Mouse (Mus musculus): Measurements from ENCODE around the gene Psma5. TPM values are rescaled to one million over a fixed set of nuclear protein-coding genes. Genes with fewer than 3 reads are reported as not detected.
A peak's percentile ranks its signal among the peaks of the same experiment; 100 is the strongest.

Gene Psma5
- polyA plus RNA-seq, 1 experiment: 140 TPM

GRCm38 (mm10) chr3:108289311-108290130, 32.8 kb downstream of the Psma5 start:
- peak overlapping the region; percentile 30 for H3K27ac ChIP-seq (replicated peaks; ENCODE audit: low read depth, low read length)
- peaks cover 33% of the 10 kb centered on the region for H3K4me1 ChIP-seq (ENCODE audit: control insufficient read depth, insufficient read depth, insufficient read length, low read length)
- H3K4me3 ChIP-seq (ENCODE audit: insufficient read depth, low read depth, low read length): no peak overlapping the region

GRCm38 (mm10) chr3:108291036-108291799, 34.5 kb downstream of the Psma5 start:
- H3K4me3 ChIP-seq (ENCODE audit: insufficient read depth, low read depth, low read length): no peak overlapping the region
- H3K27ac ChIP-seq (replicated peaks; ENCODE audit: low read depth, low read length): peak overlapping the region; percentile 48; the same call in 1 of the 2 replicates
- peaks cover 48% of the 10 kb centered on the region for H3K4me1 ChIP-seq (ENCODE audit: control insufficient read depth, insufficient read depth, insufficient read length, low read length)

GRCm38 (mm10) chr3:108294398-108294797, 37.7 kb downstream of the Psma5 start:
- H3K4me1 ChIP-seq (ENCODE audit: control insufficient read depth, insufficient read depth, insufficient read length, low read length): peaks cover 47% of the 10 kb centered on the region
- no peak overlapping the region for H3K4me3 ChIP-seq (ENCODE audit: insufficient read depth, low read depth, low read length)
- H3K27ac ChIP-seq (replicated peaks; ENCODE audit: low read depth, low read length): peak overlapping the region; percentile 19; the same call in 1 of the 2 replicates

- Histone ChIP-seq H3K4me3 (ENCODE audit: insufficient read depth, low read depth, low read length) (no peak overlapping the region), H3K4me1 (ENCODE audit: control insufficient read depth, insufficient read depth, insufficient read length, low read length) (peaks cover 43% of the 10 kb centered on the region), H3K27ac (replicated peaks; ENCODE audit: low read depth, low read length) (peak overlapping the region; percentile 80)
Observed at GRCm38 (mm10) chr3:108295379-108296219, 38.9 kb downstream of the Psma5 start.

- H3K4me3 ChIP-seq (ENCODE audit: insufficient read depth, low read depth, low read length): peak overlapping the region; percentile 5; the same call in 1 of the 2 replicates
- H3K4me1 ChIP-seq (ENCODE audit: control insufficient read depth, insufficient read depth, insufficient read length, low read length): peaks cover 37% of the 10 kb centered on the region
Observed at GRCm38 (mm10) chr3:108296220-108297049, 39.7 kb downstream of the Psma5 start.

GRCm38 (mm10) chr3:108297050-108297419, 40.3 kb downstream of the Psma5 start:
- peak overlapping the region; percentile 68 for H3K27ac ChIP-seq (replicated peaks; ENCODE audit: low read depth, low read length)
- H3K4me1 ChIP-seq (ENCODE audit: control insufficient read depth, insufficient read depth, insufficient read length, low read length): peaks cover 37% of the 10 kb centered on the region
- H3K4me3 ChIP-seq (ENCODE audit: insufficient read depth, low read depth, low read length): no peak overlapping the region; the same call in 1 of the 2 replicates

More at GRCm38 (mm10) chr3:108296220-108297049, 39.7 kb downstream of the Psma5 start:
- H3K27ac ChIP-seq (replicated peaks; ENCODE audit: low read depth, low read length): peak overlapping the region; percentile 80

GRCm38 (mm10) chr3:108297603-108298553, 41.2 kb downstream of the Psma5 start:
- Histone ChIP-seq H3K4me1 (ENCODE audit: control insufficient read depth, insufficient read depth, insufficient read length, low read length) (peaks cover 37% of the 10 kb centered on the region), H3K4me3 (ENCODE audit: insufficient read depth, low read depth, low read length) (no peak overlapping the region), H3K27ac (replicated peaks; ENCODE audit: low read depth, low read length) (peak overlapping the region; percentile 27)

GRCm38 (mm10) chr3:108300455-108301030, 43.8 kb downstream of the Psma5 start:
- Histone ChIP-seq H3K4me3 (ENCODE audit: insufficient read depth, low read depth, low read length) (no peak overlapping the region), H3K27ac (replicated peaks; ENCODE audit: low read depth, low read length) (no peak overlapping the region), H3K4me1 (ENCODE audit: control insufficient read depth, insufficient read depth, insufficient read length, low read length) (peaks cover 30% of the 10 kb centered on the region)

- Histone ChIP-seq H3K27ac (replicated peaks; ENCODE audit: low read depth, low read length) (no peak overlapping the region), H3K4me3 (ENCODE audit: insufficient read depth, low read depth, low read length) (no peak overlapping the region), H3K4me1 (ENCODE audit: control insufficient read depth, insufficient read depth, insufficient read length, low read length) (peaks cover 8% of the 10 kb centered on the region; the same call in 1 of the 2 replicates)
Observed at GRCm38 (mm10) chr3:108303683-108304082, 47.0 kb downstream of the Psma5 start.

GRCm38 (mm10) chr3:108304747-108305146, 48.0 kb downstream of the Psma5 start:
- H3K27ac ChIP-seq (replicated peaks; ENCODE audit: low read depth, low read length): no peak overlapping the region
- H3K4me1 ChIP-seq (ENCODE audit: control insufficient read depth, insufficient read depth, insufficient read length, low read length): peaks cover 6% of the 10 kb centered on the region
- no peak overlapping the region for H3K4me3 ChIP-seq (ENCODE audit: insufficient read depth, low read depth, low read length)

- Histone ChIP-seq H3K27ac (replicated peaks; ENCODE audit: low read depth, low read length) (peak overlapping the region; percentile 66), H3K4me1 (ENCODE audit: control insufficient read depth, insufficient read depth, insufficient read length, low read length) (peaks cover 9% of the 10 kb centered on the region), H3K4me3 (ENCODE audit: insufficient read depth, low read depth, low read length) (no peak overlapping the region)
Observed at GRCm38 (mm10) chr3:108306387-108306786, 49.7 kb downstream of the Psma5 start.

GRCm38 (mm10) chr3:108307485-108307884, 50.8 kb downstream of the Psma5 start:
- no peak overlapping the region for H3K4me3 ChIP-seq (ENCODE audit: insufficient read depth, low read depth, low read length)
- peaks cover 9% of the 10 kb centered on the region for H3K4me1 ChIP-seq (ENCODE audit: control insufficient read depth, insufficient read depth, insufficient read length, low read length)
- H3K27ac ChIP-seq (replicated peaks; ENCODE audit: low read depth, low read length): peak overlapping the region; percentile 39

- Histone ChIP-seq H3K4me3 (ENCODE audit: insufficient read depth, low read depth, low read length) (no peak overlapping the region), H3K4me1 (ENCODE audit: control insufficient read depth, insufficient read depth, insufficient read length, low read length) (peaks cover 12% of the 10 kb centered on the region), H3K27ac (replicated peaks; ENCODE audit: low read depth, low read length) (0 out of 2 replicates have a peak overlapping the region, but pooled peaks have one; percentile 4)
Observed at GRCm38 (mm10) chr3:108310921-108311341, 54.2 kb downstream of the Psma5 start.

Measured in brown adipose tissue, adult 24 weeks (tissue).